Mouse (Mus musculus) heart, adult 10 weeks (tissue): ENCODE results near the gene Fxr2. TPM values are rescaled to one million over a fixed set of nuclear protein-coding genes. Genes with fewer than 3 reads are reported as not detected.

ENCODE experiments used
- polyA plus RNA-seq: library from polyadenylated mRNA; stranded (reverse); fragments of 350-450 nt; fragmentation: Illumina TruSeq; extraction: RNeasy Lipid Tissue Mini Kit (QIAGEN cat#74804); gene quantifications from one replicate; pipeline ENCODE4 v1.2.3, GENCODE M21; 2014; ENCODE audit warnings: low read depth, low replicate concordance

The Fxr2 gene
- polyA plus RNA-seq: 102 TPM

DNA sequence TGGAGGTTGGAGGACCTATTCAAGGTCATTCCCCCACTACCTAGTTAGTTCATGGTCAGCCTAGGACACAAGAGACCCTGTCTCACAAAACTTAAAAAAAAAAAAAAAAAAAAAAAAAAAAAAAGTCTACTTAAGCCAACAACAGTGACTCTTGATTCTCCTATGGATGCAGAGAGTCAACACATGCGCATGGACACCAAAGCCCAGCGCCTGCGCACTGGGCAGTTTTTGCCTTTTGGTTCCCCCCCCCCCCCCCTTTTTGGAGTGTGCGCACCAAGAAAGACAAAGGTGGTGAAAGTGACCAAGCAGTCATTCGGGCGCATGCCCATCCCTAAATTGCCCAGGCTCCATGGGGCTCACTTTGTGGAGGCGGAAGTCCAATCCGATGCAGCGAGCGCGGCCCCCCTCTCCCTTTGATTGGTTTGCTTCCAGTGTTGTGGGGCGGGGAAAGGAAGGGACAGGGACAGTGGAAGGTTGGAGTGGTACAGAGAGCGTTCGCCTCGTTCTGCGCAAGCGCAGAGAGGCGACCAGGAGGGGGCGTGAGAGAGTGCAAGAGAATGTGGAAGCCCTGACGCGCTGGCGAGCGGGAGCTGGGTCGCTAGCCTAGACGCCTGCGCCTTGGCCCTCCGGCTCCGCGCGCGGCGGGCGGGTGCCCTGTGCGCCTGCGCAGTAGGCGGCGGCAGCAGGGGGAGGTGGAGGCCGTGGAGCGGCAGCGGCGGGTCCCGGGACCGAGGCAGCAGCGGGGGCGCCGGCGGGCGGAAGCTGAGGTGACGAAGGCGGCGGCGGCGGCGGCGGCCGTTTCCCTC lies at the start of gene Fxr2:
Fxr2 (plus strand) TSS at position 707 of the 806 bp plus-strand sequence.

DNA sequence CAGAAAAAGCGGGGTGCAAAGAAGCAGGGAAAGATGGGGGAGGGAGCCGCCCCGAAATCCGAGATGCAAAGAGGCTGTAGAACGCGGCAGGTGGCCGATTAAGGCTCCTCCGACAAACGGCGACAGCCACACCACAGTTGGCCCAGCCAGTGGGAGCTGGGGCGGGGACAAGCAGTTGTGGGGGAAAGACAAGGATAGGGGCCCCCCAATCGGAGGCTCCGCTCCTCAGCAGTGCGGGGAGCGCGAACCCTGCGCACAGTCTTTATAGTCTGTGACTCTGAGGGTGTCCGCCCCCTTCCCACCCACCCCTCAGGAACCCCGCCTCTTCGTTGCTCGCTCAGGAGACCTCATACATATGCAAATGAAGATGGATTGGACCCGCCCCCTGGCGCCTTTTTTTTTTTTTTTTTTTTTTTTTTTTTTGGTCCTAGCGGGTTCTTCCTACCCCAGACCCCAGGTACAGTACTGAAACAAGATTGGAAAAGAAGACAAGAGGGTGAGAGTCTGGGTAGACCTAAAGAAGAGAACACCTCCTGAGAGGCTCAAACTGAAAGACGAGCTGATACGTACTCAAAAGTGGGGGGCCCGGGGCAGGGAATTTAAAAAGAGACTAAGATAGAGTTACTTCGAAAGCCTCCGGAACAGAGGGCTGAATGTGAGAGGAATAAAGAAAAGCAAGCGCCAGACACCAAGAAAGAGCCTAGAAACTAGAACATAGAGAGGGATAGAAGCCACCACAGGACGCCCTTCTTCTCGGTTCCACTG lies 26.9 kb upstream of the Fxr2 start, which contains the start of gene Atp1b2:
Atp1b2 (minus strand) TSS at position 217 of the 765 bp plus-strand sequence.

GRCm38 (mm10) chr11:69617805-69618204 lies 15.0 kb upstream of the Fxr2 start, which contains the start of gene Shbg:
TSS of gene Shbg (minus strand) at chr11:69617905.

GRCm38 (mm10) chr11:69621571-69622268 lies 11.1 kb upstream of the Fxr2 start, which contains the start of gene Sat2:
TSS of gene Sat2 (plus strand) at chr11:69622024.

DNA sequence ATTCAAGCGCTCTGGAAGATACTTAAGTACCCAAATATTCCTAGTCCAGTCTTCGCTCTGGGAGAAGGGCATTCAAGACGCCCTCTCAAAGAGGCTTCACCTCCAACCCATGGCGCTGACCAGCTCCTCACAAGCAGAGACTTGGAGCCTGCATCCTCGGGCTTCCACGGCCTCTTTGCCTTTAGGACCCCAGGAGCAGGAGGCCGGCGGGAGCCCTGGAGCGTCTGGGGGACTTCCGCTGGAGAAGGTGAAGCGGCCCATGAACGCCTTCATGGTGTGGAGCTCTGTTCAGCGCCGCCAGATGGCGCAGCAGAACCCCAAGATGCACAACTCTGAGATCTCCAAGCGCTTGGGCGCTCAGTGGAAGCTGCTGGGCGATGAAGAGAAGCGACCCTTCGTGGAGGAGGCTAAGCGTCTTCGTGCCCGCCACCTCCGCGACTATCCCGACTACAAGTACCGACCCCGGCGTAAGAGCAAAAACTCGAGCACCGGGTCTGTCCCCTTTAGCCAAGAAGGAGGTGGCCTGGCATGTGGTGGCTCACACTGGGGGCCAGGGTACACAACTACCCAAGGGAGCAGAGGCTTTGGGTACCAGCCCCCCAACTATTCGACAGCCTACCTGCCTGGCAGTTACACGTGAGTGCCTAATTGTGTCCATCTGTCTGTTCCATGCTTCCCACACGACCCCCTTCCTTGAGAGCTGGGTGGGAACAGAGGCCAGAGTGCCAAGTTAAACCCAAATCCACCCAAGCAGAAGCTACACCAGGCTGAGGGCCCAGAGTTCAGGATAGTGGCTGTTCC lies 22.7 kb downstream of the Fxr2 start, which contains the start of gene Sox15:
Sox15 (plus strand) TSS at position 51 of the 801 bp plus-strand sequence.

GRCm38 (mm10) chr11:69662213-69662966 lies 29.6 kb downstream of the Fxr2 start, which contains the start of gene Mpdu1:
TSS of gene Mpdu1 (minus strand) at chr11:69662642.

GRCm38 (mm10) chr11:69665961-69666664 lies 33.3 kb downstream of the Fxr2 start, which contains the start of gene Cd68:
TSS of gene Cd68 (minus strand) at chr11:69666153.

GRCm38 (mm10) chr11:69672211-69672706 lies 39.5 kb downstream of the Fxr2 start, which contains the start of gene Eif4a1:
TSS of gene Eif4a1 (minus strand) at chr11:69672423.

GRCm38 (mm10) chr11:69681314-69682208 lies 48.8 kb downstream of the Fxr2 start, which contains the start of gene Senp3:
TSS of gene Senp3 (minus strand) at chr11:69682084.

DNA sequence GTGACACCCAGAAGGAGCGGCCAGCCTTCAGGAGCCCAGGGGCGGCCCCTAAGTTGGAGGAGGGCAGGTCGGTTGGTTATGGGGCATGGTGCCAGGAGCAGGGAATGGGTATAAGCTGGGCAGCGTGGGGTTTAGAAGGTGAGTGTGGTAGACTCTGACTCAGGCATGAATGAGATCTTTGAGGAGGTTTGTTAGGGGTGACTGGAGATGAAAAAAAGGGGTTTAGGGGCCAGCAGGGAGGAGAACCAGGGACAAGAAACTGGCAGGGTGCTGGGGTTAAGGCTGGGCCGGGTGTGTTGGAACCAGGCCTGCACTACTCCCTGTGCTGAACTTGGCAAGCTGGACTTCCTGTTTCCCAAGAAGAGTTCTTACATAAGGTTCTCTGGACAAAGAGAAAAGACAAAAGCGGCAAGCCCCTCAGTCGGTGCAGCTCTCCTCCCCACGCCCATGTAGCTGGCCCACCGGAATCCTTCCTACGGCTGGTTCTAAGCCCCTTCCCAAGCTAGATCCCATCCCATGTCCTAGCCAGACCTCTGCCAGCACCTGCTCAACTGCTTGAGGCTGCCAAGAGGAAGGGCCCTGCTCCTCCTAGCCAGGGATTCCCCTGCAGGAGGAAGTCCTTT lies 52.8 kb downstream of the Fxr2 start, which contains the start of gene Tnfsf13:
Tnfsf13 (minus strand) TSS at position 259 of the 623 bp plus-strand sequence.

DNA sequence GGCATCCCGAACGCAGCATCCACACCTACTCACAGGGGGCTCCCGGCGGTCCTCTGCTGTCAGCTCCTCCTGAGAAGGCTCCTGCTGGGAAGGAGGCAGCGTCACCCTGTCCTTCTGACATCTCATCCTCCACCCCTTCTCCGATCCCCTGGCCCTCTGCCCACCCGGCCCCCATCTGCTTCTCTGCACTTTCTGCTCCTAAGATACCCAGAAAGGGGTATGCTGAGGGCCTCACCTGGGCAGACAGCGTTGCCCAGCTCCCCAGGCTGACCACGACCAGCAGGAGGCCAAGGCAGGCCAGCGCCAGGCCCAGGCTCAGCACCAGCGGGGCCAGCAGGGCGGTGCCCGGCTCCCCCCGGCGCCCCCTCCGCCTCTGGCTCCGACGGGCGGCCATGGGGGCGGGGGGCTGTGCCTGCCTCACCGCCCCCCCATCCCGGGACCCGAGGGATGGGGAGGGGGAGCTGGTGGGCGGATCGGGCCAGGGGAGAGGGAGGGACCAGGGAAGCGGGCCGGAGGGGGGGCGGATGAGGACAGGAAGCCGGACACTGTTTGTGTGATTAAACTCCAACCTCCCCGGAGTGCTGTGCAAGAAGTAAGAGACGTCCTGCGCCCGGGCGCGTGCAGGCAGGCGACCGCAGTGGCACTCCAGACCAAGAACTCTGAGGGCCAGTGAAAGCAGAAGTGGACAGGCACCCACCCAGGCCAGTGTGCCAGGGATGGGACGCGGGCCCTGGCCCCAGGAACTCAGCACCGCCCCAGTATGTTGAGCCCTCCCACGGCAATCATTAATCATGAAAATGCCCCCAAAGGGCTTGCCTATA lies 62.8 kb downstream of the Fxr2 start, which contains the start of the genes Tnfsf12 and Tnfsfm13:
Tnfsf12 (minus strand) TSS at position 489 of the 821 bp plus-strand sequence.
Tnfsfm13 (minus strand) TSS at position 738 of the 821 bp plus-strand sequence.

Other genes starting within 250 kb of the Fxr2 start
- gene Naa38, start 237.5 kb upstream of the Fxr2 start, polyA plus RNA-seq: 87.6 TPM
- gene Cyb5d1, start 237.4 kb upstream of the Fxr2 start, polyA plus RNA-seq: 35.3 TPM
- 16.4 TPM for gene Tmem88, start 234.8 kb upstream of the Fxr2 start, polyA plus RNA-seq
- 15.3 TPM for gene Kdm6b, start 219.3 kb upstream of the Fxr2 start, polyA plus RNA-seq
- 0.13 TPM for gene Dnah2, start 83.9 kb upstream of the Fxr2 start, polyA plus RNA-seq
- 54.0 TPM for gene Efnb3, start 72.8 kb upstream of the Fxr2 start, polyA plus RNA-seq
- gene Wrap53, start 52.7 kb upstream of the Fxr2 start, polyA plus RNA-seq: 7.1 TPM
- gene Trp53, start 52.6 kb upstream of the Fxr2 start, polyA plus RNA-seq: 15.7 TPM
- 18.5 TPM for gene Atp1b2, start 27.0 kb upstream of the Fxr2 start, polyA plus RNA-seq
- not detected for gene Shbg, start 15.1 kb upstream of the Fxr2 start, polyA plus RNA-seq
- 7.8 TPM for gene Sat2, start 11.0 kb upstream of the Fxr2 start, polyA plus RNA-seq
- gene Sox15, start 22.3 kb downstream of the Fxr2 start, polyA plus RNA-seq: not detected
- gene Mpdu1, start 29.7 kb downstream of the Fxr2 start, polyA plus RNA-seq: 26.2 TPM
- gene Cd68, start 33.2 kb downstream of the Fxr2 start, polyA plus RNA-seq: 10.7 TPM
- gene Eif4a1, start 39.4 kb downstream of the Fxr2 start, polyA plus RNA-seq: 274 TPM
- 55.9 TPM for gene Senp3, start 49.1 kb downstream of the Fxr2 start, polyA plus RNA-seq
- 3.4 TPM for gene Tnfsf13, start 52.8 kb downstream of the Fxr2 start, polyA plus RNA-seq
- gene Tnfsf12, start 62.9 kb downstream of the Fxr2 start, polyA plus RNA-seq: 19.9 TPM
- 10.4 TPM for gene Tnfsfm13, start 63.1 kb downstream of the Fxr2 start, polyA plus RNA-seq
- gene Polr2a, start 125.6 kb downstream of the Fxr2 start, polyA plus RNA-seq: 20.8 TPM
- not detected for gene Slc35g3, start 129.0 kb downstream of the Fxr2 start, polyA plus RNA-seq
- gene Zbtb4, start 132.9 kb downstream of the Fxr2 start, polyA plus RNA-seq: 24.0 TPM
- gene Chrnb1, start 163.0 kb downstream of the Fxr2 start, polyA plus RNA-seq: 7.0 TPM
- gene Fgf11, start 168.9 kb downstream of the Fxr2 start, polyA plus RNA-seq: 3.8 TPM
- not detected for gene Tmem102, start 172.6 kb downstream of the Fxr2 start, polyA plus RNA-seq
- gene Gm39566, start 182.3 kb downstream of the Fxr2 start, polyA plus RNA-seq: not detected
- gene Spem2, start 185.5 kb downstream of the Fxr2 start, polyA plus RNA-seq: not detected
- gene Spem1, start 189.2 kb downstream of the Fxr2 start, polyA plus RNA-seq: not detected
- gene Nlgn2, start 204.8 kb downstream of the Fxr2 start, polyA plus RNA-seq: 5.0 TPM
- 282 TPM for gene Tmem256, start 205.5 kb downstream of the Fxr2 start, polyA plus RNA-seq
- 23.8 TPM for gene Plscr3, start 213.4 kb downstream of the Fxr2 start, polyA plus RNA-seq
- not detected for gene Tnk1, start 225.7 kb downstream of the Fxr2 start, polyA plus RNA-seq
- gene Tmem95, start 245.0 kb downstream of the Fxr2 start, polyA plus RNA-seq: not detected
- gene Kctd11, start 248.4 kb downstream of the Fxr2 start, polyA plus RNA-seq: 4.2 TPM